In genomic region chr16:17646310-17647114, GRCm38 (mm10) we compare ENCODE assay signal across 8 mouse cellular contexts. TPM values are rescaled to one million over a fixed set of nuclear protein-coding genes. Genes with fewer than 3 reads are reported as not detected.
DNase-seq lines count a peak whose midpoint lies in the region; ATAC-seq and TF ChIP-seq lines count a peak whose summit lies in the region.

Gene Ccdc74a, plus strand, starts transcription at chr16:17646470.

- no peaks in the 10 kb centered on the region for H3K27me3 ChIP-seq in cerebellum, adult 2 months (ENCODE audit: control insufficient read depth, insufficient read depth, low read length)
- H3K27me3 ChIP-seq in forebrain, postnatal 0 days (ENCODE audit: insufficient read depth, low read length) = no peaks in the 10 kb centered on the region
- no peaks in the 10 kb centered on the region for H3K27me3 ChIP-seq in lung, embryonic 14.5 days (ENCODE audit: insufficient read depth, low read length)
- no peaks in the 10 kb centered on the region for H3K27me3 ChIP-seq in thymus, adult 2 months (ENCODE audit: control insufficient read depth, insufficient read depth, low read length)

- no peak for TF ChIP-seq CTCF in cerebellum, adult 2 months (IDR thresholded peaks at IDR 0.05; ENCODE audit: borderline replicate concordance, insufficient read depth, low read depth, low read length)
- no peak for TF ChIP-seq CTCF in forebrain, postnatal 0 days (IDR thresholded peaks at IDR 0.05; ENCODE audit: low read depth)
- TF ChIP-seq CTCF in layer of hippocampus, adult 2 months (conservative IDR thresholded peaks at IDR 0.05) = no peak
- no peak for TF ChIP-seq CTCF in lung, embryonic 14.5 days (IDR thresholded peaks at IDR 0.05; ENCODE audit: low read depth)
- TF ChIP-seq CTCF in olfactory bulb, adult 2 months (IDR thresholded peaks at IDR 0.05; ENCODE audit: insufficient read depth, low read depth, low read length) = peak; percentile 16; the same call in 1 of the 2 replicates
- no peak for TF ChIP-seq CTCF in thymus, adult 2 months (IDR thresholded peaks at IDR 0.05; ENCODE audit: borderline replicate concordance, control insufficient read depth, extremely low read depth, insufficient read depth, low read length, poor library complexity)

- peak within 1 kb of the TSS; percentile 83 for H3K27ac ChIP-seq in cerebellum, adult 2 months (ENCODE audit: insufficient read depth, low read length)
- peak within 1 kb of the TSS; percentile 40; the same call in 1 of the 2 replicates for H3K27ac ChIP-seq in forebrain, postnatal 0 days (ENCODE audit: low read depth, low read length)
- H3K27ac ChIP-seq in layer of hippocampus, adult 2 months = peak within 1 kb of the TSS; percentile 88
- peak within 1 kb of the TSS; percentile 50; the same call in 1 of the 2 replicates for H3K27ac ChIP-seq in lung, embryonic 14.5 days (ENCODE audit: low read depth)
- H3K27ac ChIP-seq in olfactory bulb, adult 2 months (ENCODE audit: insufficient read depth, low read depth, low read length) = no peak within 1 kb of the TSS
- H3K27ac ChIP-seq in thymus, adult 2 months (ENCODE audit: control insufficient read depth, insufficient read depth, low read length) = no peak within 1 kb of the TSS

- H3K4me3 ChIP-seq in cerebellum, adult 2 months (replicated peaks; ENCODE audit: insufficient read depth, low read depth, low read length) = peak within 1 kb of the TSS; percentile 65
- H3K4me3 ChIP-seq in forebrain, postnatal 0 days (ENCODE audit: low read depth, low read length) = peak within 1 kb of the TSS; percentile 75
- H3K4me3 ChIP-seq in layer of hippocampus, adult 2 months = peak within 1 kb of the TSS; percentile 60
- H3K4me3 ChIP-seq in lung, embryonic 14.5 days (ENCODE audit: low read depth, low read length) = peak within 1 kb of the TSS; percentile 53
- H3K4me3 ChIP-seq in olfactory bulb, adult 2 months (ENCODE audit: insufficient read depth, low read depth, low read length) = peak within 1 kb of the TSS; percentile 50
- H3K4me3 ChIP-seq in thymus, adult 2 months (ENCODE audit: control insufficient read depth, insufficient read depth, low read length) = peak within 1 kb of the TSS; percentile 40

- TF ChIP-seq POLR2A in cerebellum, adult 2 months (IDR thresholded peaks at IDR 0.05; ENCODE audit: borderline replicate concordance, insufficient read depth, low read length) = peak; percentile 53; the same call in 1 of the 2 replicates
- TF ChIP-seq POLR2A in olfactory bulb, adult 2 months (IDR thresholded peaks at IDR 0.05; ENCODE audit: insufficient read depth, low read depth, low read length) = peak; percentile 15; the same call in 1 of the 2 replicates
- TF ChIP-seq POLR2A in thymus, adult 2 months (IDR thresholded peaks at IDR 0.05; ENCODE audit: control insufficient read depth, extremely low read depth, insufficient read depth, low read length, poor library complexity) = no peak

- H3K9ac ChIP-seq in forebrain, postnatal 0 days = peak within 1 kb of the TSS; percentile 63
- peak within 1 kb of the TSS; percentile 53 for H3K9ac ChIP-seq in lung, embryonic 14.5 days

- peaks cover 30% of the 10 kb centered on the region for H3K36me3 ChIP-seq in forebrain, postnatal 0 days (ENCODE audit: insufficient read depth)
- H3K36me3 ChIP-seq in lung, embryonic 14.5 days (ENCODE audit: insufficient read depth) = peaks cover 35% of the 10 kb centered on the region
- peaks cover 12% of the 10 kb centered on the region; the same call in 1 of the 2 replicates for H3K36me3 ChIP-seq in thymus, adult 2 months (ENCODE audit: control insufficient read depth, insufficient read depth, low read length)

- peak within 1 kb of the TSS; percentile 77 for H3K4me2 ChIP-seq in forebrain, postnatal 0 days (ENCODE audit: low read depth)
- H3K4me2 ChIP-seq in lung, embryonic 14.5 days = peak within 1 kb of the TSS; percentile 80

- WGBS in cerebellum, adult 2 months = under 1% methylated on average over 65 of the region's 65 CpGs
- 3% methylated on average over 59 of the region's 65 CpGs for WGBS in forebrain, postnatal 0 days
- WGBS in lung, embryonic 14.5 days = 2% methylated on average over 65 of the region's 65 CpGs
- WGBS in olfactory bulb, adult 2 months = under 1% methylated on average over 65 of the region's 65 CpGs
- 5% methylated on average over 65 of the region's 65 CpGs for WGBS in thymus, adult 2 months

- no peaks in the 10 kb centered on the region for H3K9me3 ChIP-seq in forebrain, postnatal 0 days (ENCODE audit: low read length)
- H3K9me3 ChIP-seq in lung, embryonic 14.5 days (ENCODE audit: low read depth, low read length) = no peaks in the 10 kb centered on the region

- peaks cover 54% of the 10 kb centered on the region for H3K4me1 ChIP-seq in cerebellum, adult 2 months (ENCODE audit: control insufficient read depth, insufficient read depth, low read length)
- no peaks in the 10 kb centered on the region for H3K4me1 ChIP-seq in forebrain, postnatal 0 days (ENCODE audit: insufficient read depth)
- no peaks in the 10 kb centered on the region; the same call in 1 of the 2 replicates for H3K4me1 ChIP-seq in lung, embryonic 14.5 days (ENCODE audit: insufficient read depth)
- peaks cover 15% of the 10 kb centered on the region for H3K4me1 ChIP-seq in olfactory bulb, adult 2 months (ENCODE audit: control insufficient read depth, insufficient read depth, low read length)
- peaks cover 12% of the 10 kb centered on the region for H3K4me1 ChIP-seq in thymus, adult 2 months (replicated peaks; ENCODE audit: control insufficient read depth, insufficient read depth, low read length)

- ATAC-seq in forebrain, postnatal 0 days = peak; percentile 96
- peak; percentile 97 for ATAC-seq in lung, embryonic 14.5 days (ENCODE audit: insufficient read depth)

- peak; percentile 93 for DNase-seq in Muller cell, postnatal 12 days (ENCODE audit: inconsistent ontology term)
- peak; percentile 86 to 91 for DNase-seq in cerebellum, adult 2 months
- DNase-seq in forebrain, postnatal 0 days = peak; percentile 83
- DNase-seq in heart, postnatal 36 days = peak; percentile 80 to 82
- DNase-seq in layer of hippocampus, adult 2 months (ENCODE audit: low spot score in 2 of 2) = peak; percentile 69 to 80
- DNase-seq in lung, embryonic 14.5 days = peak; percentile 94
- peak; percentile 73 for DNase-seq in thymus, adult 2 months

- intact Hi-C loops in heart, postnatal 36 days (cut with DNase I) = loop anchor here (5.0 kb wide), 2 partner anchors 81 to 161 kb away; no protein-coding TSS in a partner anchor

RNA-seq across cellular contexts. Expression of gene Ccdc74a, which starts in this region (rescaled TPM):
- polyA plus RNA-seq in cerebellum, adult 2 months (2012; rRNA removed) = 112 and 123 TPM in 2 replicates
- 19.6 and 22.6 TPM in 2 replicates for total RNA-seq in forebrain, postnatal 0 days (2014; rRNA removed)
- polyA plus RNA-seq in forebrain, postnatal 0 days (2015; fragmentation: Nextera tagmentation; extraction: Ambion mirVana) = 25.2 and 33.9 TPM in 2 replicates
- under 1 TPM in 1 of 2 experiments, not detected in 1; 0.60 TPM for total RNA-seq in heart, postnatal 36 days (2021)
- total RNA-seq in layer of hippocampus, adult 2 months (2021) = 10 to 100 TPM; 38.1 to 54.2 TPM
- polyA plus RNA-seq in lung, embryonic 14.5 days (2014; fragmentation: Nextera tagmentation; extraction: Ambion mirVana) = 5.3 and 5.4 TPM in 2 replicates
- polyA plus RNA-seq in olfactory bulb, adult 2 months (2012; ENCODE audit: insufficient read depth, insufficient read length, low replicate concordance, missing spikeins) = not detected in 2 replicates
- polyA plus RNA-seq in thymus, adult 2 months (2012; rRNA removed) = 0.50 and 0.61 TPM in 2 replicates

Comparison
In these comparisons a context has a peak if more than half of its experiments do, and no peak if none do; other contexts are left out.
1. RNA of gene Ccdc74a (total RNA-seq): 38.1 to 54.2 TPM in layer of hippocampus, adult 2 months and 19.6 to 22.6 TPM in forebrain, postnatal 0 days; 0.60 TPM in heart, postnatal 36 days; every median in the first group is over 10 times any median in the second.
2. Peak in DNase-seq in heart, postnatal 36 days; RNA of the gene not detected or under 1 TPM.
3. Peak in DNase-seq and H3K4me3 ChIP-seq in thymus, adult 2 months; RNA of the gene not detected or under 1 TPM.
4. H3K27ac ChIP-seq: peak in cerebellum, adult 2 months (single experiment), forebrain, postnatal 0 days (single experiment), layer of hippocampus, adult 2 months (single experiment) and lung, embryonic 14.5 days (single experiment); none in olfactory bulb, adult 2 months (single experiment) and thymus, adult 2 months (single experiment).
5. Peak in every context shown above with its lines, with median percentiles within 50 percentile points of each other: DNase-seq and H3K4me3 ChIP-seq.